Mouse (Mus musculus) midbrain, embryonic 15.5 days (tissue): ENCODE results near the gene H6pd. TPM values are rescaled to one million over a fixed set of nuclear protein-coding genes. Genes with fewer than 3 reads are reported as not detected.

Experiments
- ATAC-seq: fragments of 200-750 bp; cut with Nextera tagmentation; replicated peaks from 2 replicates; pipeline ENCODE4 v1.8.0; 2017; ENCODE audit warnings: moderate TSS enrichment
- H3K27ac ChIP-seq: fragments of 300-500 bp; sonication (generic); 2 replicates; pipeline ENCODE4 v1.5.1; 2015; ENCODE audit warnings: mild to moderate bottlenecking, inconsistent platforms
- H3K27me3 ChIP-seq: fragments of 300-500 bp; sonication (generic); replicated peaks from 2 replicates; pipeline ENCODE4 v1.6.1; 2015; ENCODE audit warnings: inconsistent platforms
- H3K36me3 ChIP-seq: fragments of 300-500 bp; sonication (generic); replicated peaks from 2 replicates; pipeline ENCODE4 v1.6.1; 2015; ENCODE audit warnings: inconsistent platforms
- H3K4me1 ChIP-seq: fragments of 300-500 bp; sonication (generic); 2 replicates; pipeline ENCODE4 v1.6.1; 2015; ENCODE audit warnings: inconsistent platforms
- H3K4me2 ChIP-seq: fragments of 300-500 bp; sonication (generic); 2 replicates; pipeline ENCODE4 v1.6.1; 2015; ENCODE audit warnings: inconsistent platforms, mild to moderate bottlenecking, moderate library complexity
- H3K4me3 ChIP-seq: fragments of 300-500 bp; sonication (generic); 2 replicates; pipeline ENCODE4 v1.5.1; 2015; ENCODE audit warnings: mild to moderate bottlenecking, inconsistent platforms
- H3K9ac ChIP-seq: fragments of 300-500 bp; sonication (generic); 2 replicates; pipeline ENCODE4 v1.6.1; 2015; ENCODE audit warnings: mild to moderate bottlenecking, inconsistent platforms
- H3K9me3 ChIP-seq: fragments of 300-500 bp; sonication (generic); 2 replicates; pipeline ENCODE4 v1.6.1; 2016; ENCODE audit warnings: inconsistent platforms
- WGBS: fragments of 180-500 bp; shearing (Covaris S2); methylation state at CpG from one replicate; pipeline ENCODE4 v1.1.7; 2015; ENCODE audit warnings: mixed read lengths; 5-methylcytosine and 5-hydroxymethylcytosine counted together
- polyA plus RNA-seq: library from polyadenylated mRNA; unstranded; fragments of >200 nt; fragmentation: Nextera tagmentation; extraction: Ambion mirVana; gene quantifications from 2 replicates; pipeline ENCODE4 v1.2.1, GENCODE M21; 2015

The H6pd gene
- polyA plus RNA-seq, 1 experiment from 2014 or later: 2.5 TPM

- H3K4me2 ChIP-seq: no peak overlapping the region
- no peak for ATAC-seq
- 91% methylated on average over 10 of the region's 10 CpGs for WGBS
- no peak overlapping the region for H3K27ac ChIP-seq
- no peak overlapping the region for H3K4me3 ChIP-seq
- no peaks in the 10 kb centered on the region for H3K36me3 ChIP-seq
- H3K9ac ChIP-seq: no peak overlapping the region
- peaks cover 13% of the 10 kb centered on the region for H3K4me1 ChIP-seq
- H3K27me3 ChIP-seq: no peaks in the 10 kb centered on the region
- H3K9me3 ChIP-seq: no peaks in the 10 kb centered on the region
These were observed 3.6 kb downstream of the H6pd start for GRCm38 (mm10) chr4:150005231-150005630.

- peaks cover 7% of the 10 kb centered on the region for H3K4me1 ChIP-seq
- no peak overlapping the region for H3K27ac ChIP-seq
- no peaks in the 10 kb centered on the region for H3K9me3 ChIP-seq
- H3K36me3 ChIP-seq: no peaks in the 10 kb centered on the region
- no peaks in the 10 kb centered on the region for H3K27me3 ChIP-seq
- H3K4me2 ChIP-seq: no peak overlapping the region
- 89% methylated on average over 4 of the region's 4 CpGs for WGBS
- no peak overlapping the region for H3K4me3 ChIP-seq
- no peak for ATAC-seq
- no peak overlapping the region for H3K9ac ChIP-seq
These were observed 5.2 kb downstream of the H6pd start for GRCm38 (mm10) chr4:150003641-150004040.

- Histone ChIP-seq H3K36me3 (no peaks in the 10 kb centered on the region), H3K27me3 (no peaks in the 10 kb centered on the region), H3K9me3 (no peaks in the 10 kb centered on the region), H3K9ac (no peak overlapping the region), H3K4me3 (no peak overlapping the region), H3K4me1 (peaks cover 5% of the 10 kb centered on the region), H3K4me2 (no peak overlapping the region), H3K27ac (no peak overlapping the region)
- WGBS: 82% methylated on average over 7 of the region's 7 CpGs
- no peak for ATAC-seq
These were observed 5.7 kb downstream of the H6pd start for GRCm38 (mm10) chr4:150003021-150003580.

GRCm38 (mm10) chr4:150002021-150002528 is 6.7 kb downstream of the H6pd start:
- no peak overlapping the region for H3K27ac ChIP-seq
- no peak overlapping the region for H3K4me3 ChIP-seq
- no peaks in the 10 kb centered on the region for H3K4me1 ChIP-seq
- H3K36me3 ChIP-seq: no peaks in the 10 kb centered on the region
- H3K9ac ChIP-seq: no peak overlapping the region
- H3K9me3 ChIP-seq: no peaks in the 10 kb centered on the region
- ATAC-seq: no peak
- no peak overlapping the region for H3K4me2 ChIP-seq
- no peaks in the 10 kb centered on the region for H3K27me3 ChIP-seq
- 76% methylated on average over 12 of the region's 12 CpGs for WGBS

- no peaks in the 10 kb centered on the region for H3K27me3 ChIP-seq
- WGBS: 69% methylated on average over 10 of the region's 10 CpGs
- no peaks in the 10 kb centered on the region for H3K9me3 ChIP-seq
- ATAC-seq: no peak
- no peak overlapping the region for H3K4me3 ChIP-seq
- no peak overlapping the region for H3K27ac ChIP-seq
- H3K4me2 ChIP-seq: no peak overlapping the region
- no peaks in the 10 kb centered on the region for H3K4me1 ChIP-seq
- no peaks in the 10 kb centered on the region for H3K36me3 ChIP-seq
- no peak overlapping the region for H3K9ac ChIP-seq
These were observed 7.5 kb downstream of the H6pd start for GRCm38 (mm10) chr4:150001221-150001860.

GRCm38 (mm10) chr4:149999931-150000555 is 8.8 kb downstream of the H6pd start:
- no peak overlapping the region for H3K27ac ChIP-seq
- H3K4me3 ChIP-seq: no peak overlapping the region
- no peaks in the 10 kb centered on the region for H3K36me3 ChIP-seq
- no peak for ATAC-seq
- H3K27me3 ChIP-seq: no peaks in the 10 kb centered on the region
- no peaks in the 10 kb centered on the region for H3K9me3 ChIP-seq
- H3K4me2 ChIP-seq: no peak overlapping the region
- H3K9ac ChIP-seq: no peak overlapping the region
- 89% methylated on average over 15 of the region's 15 CpGs for WGBS
- H3K4me1 ChIP-seq: no peaks in the 10 kb centered on the region

- no peak for ATAC-seq
- Histone ChIP-seq H3K4me3 (no peak overlapping the region), H3K9ac (no peak overlapping the region), H3K36me3 (no peaks in the 10 kb centered on the region), H3K27ac (no peak overlapping the region), H3K4me2 (no peak overlapping the region), H3K9me3 (no peaks in the 10 kb centered on the region), H3K27me3 (no peaks in the 10 kb centered on the region), H3K4me1 (no peaks in the 10 kb centered on the region)
- WGBS: 68% methylated on average over 9 of the region's 9 CpGs
These were observed 9.3 kb downstream of the H6pd start for GRCm38 (mm10) chr4:149999510-149999900.

- 80% methylated on average over 14 of the region's 14 CpGs for WGBS
- ATAC-seq: no peak
These were observed 9.9 kb downstream of the H6pd start for GRCm38 (mm10) chr4:149998786-149999509.

GRCm38 (mm10) chr4:149997999-149998398 is 10.8 kb downstream of the H6pd start:
- no peak overlapping the region for H3K27ac ChIP-seq
- no peak for ATAC-seq
- H3K27me3 ChIP-seq: no peaks in the 10 kb centered on the region
- no peaks in the 10 kb centered on the region for H3K9me3 ChIP-seq
- H3K9ac ChIP-seq: no peak overlapping the region
- H3K36me3 ChIP-seq: no peaks in the 10 kb centered on the region
- no peaks in the 10 kb centered on the region for H3K4me1 ChIP-seq
- H3K4me3 ChIP-seq: no peak overlapping the region
- WGBS: 80% methylated on average over 10 of the region's 10 CpGs
- H3K4me2 ChIP-seq: no peak overlapping the region

More at GRCm38 (mm10) chr4:149998786-149999509, 9.9 kb downstream of the H6pd start:
- Histone ChIP-seq H3K4me2 (no peak overlapping the region), H3K36me3 (no peaks in the 10 kb centered on the region), H3K9me3 (no peaks in the 10 kb centered on the region), H3K4me3 (no peak overlapping the region), H3K27me3 (no peaks in the 10 kb centered on the region), H3K27ac (no peak overlapping the region), H3K9ac (no peak overlapping the region), H3K4me1 (no peaks in the 10 kb centered on the region)

- ATAC-seq: no peak
- Histone ChIP-seq H3K4me2 (no peak overlapping the region), H3K4me3 (no peak overlapping the region), H3K9ac (no peak overlapping the region), H3K9me3 (no peaks in the 10 kb centered on the region), H3K36me3 (no peaks in the 10 kb centered on the region), H3K27ac (no peak overlapping the region), H3K27me3 (no peaks in the 10 kb centered on the region), H3K4me1 (no peaks in the 10 kb centered on the region)
- WGBS: 79% methylated on average over 7 of the region's 7 CpGs
These were observed 12.4 kb downstream of the H6pd start for GRCm38 (mm10) chr4:149996440-149996839.

- 0 out of 2 replicates have a peak, but pooled peaks cover under 1% of the 10 kb centered on the region for H3K27me3 ChIP-seq
- no peaks in the 10 kb centered on the region for H3K36me3 ChIP-seq
- no peak for ATAC-seq
- H3K27ac ChIP-seq: no peak overlapping the region
- H3K4me2 ChIP-seq: no peak overlapping the region
- H3K9ac ChIP-seq: no peak overlapping the region
- H3K9me3 ChIP-seq: no peaks in the 10 kb centered on the region
- H3K4me3 ChIP-seq: no peak overlapping the region
- WGBS: 91% methylated on average over 7 of the region's 7 CpGs
- H3K4me1 ChIP-seq: peaks cover 5% of the 10 kb centered on the region
These were observed 12.9 kb downstream of the H6pd start for GRCm38 (mm10) chr4:149995911-149996310.

GRCm38 (mm10) chr4:149994218-149994617 is 14.6 kb downstream of the H6pd start:
- no peak for ATAC-seq
- no peaks in the 10 kb centered on the region for H3K36me3 ChIP-seq
- peaks cover 19% of the 10 kb centered on the region for H3K4me1 ChIP-seq
- WGBS: 88% methylated on average over 10 of the region's 10 CpGs
- H3K27ac ChIP-seq: no peak overlapping the region
- H3K9me3 ChIP-seq: no peaks in the 10 kb centered on the region
- H3K27me3 ChIP-seq: peaks cover 6% of the 10 kb centered on the region; the same call in 1 of the 2 replicates
- no peak overlapping the region for H3K4me3 ChIP-seq
- no peak overlapping the region for H3K9ac ChIP-seq
- no peak overlapping the region for H3K4me2 ChIP-seq
